Mouse (Mus musculus): ENCODE measurements around the gene Stub1. TPM values are rescaled to one million over a fixed set of nuclear protein-coding genes. Genes with fewer than 3 reads are reported as not detected.
A peak's percentile ranks its signal among the peaks of the same experiment; 100 is the strongest.

The Stub1 gene
- polyA plus RNA-seq, 1 experiment from 2014 or later: 290 TPM

- Histone ChIP-seq H3K27ac (ENCODE audit: low read depth, low read length) (no peak overlapping the region), H3K36me3 (ENCODE audit: control insufficient read depth, insufficient read depth, low read length) (no peaks in the 10 kb centered on the region), H3K9me3 (ENCODE audit: control insufficient read depth, low read length) (no peaks in the 10 kb centered on the region), H3K4me2 (replicated peaks; ENCODE audit: low read depth, low read length) (no peak overlapping the region), H3K9ac (ENCODE audit: low read depth, low read length) (no peak overlapping the region), H3K4me1 (replicated peaks; ENCODE audit: control insufficient read depth, insufficient read depth, low read length) (peaks cover 14% of the 10 kb centered on the region), H3K4me3 (ENCODE audit: low read depth, low read length) (no peak overlapping the region), H3K27me3 (ENCODE audit: control insufficient read depth, insufficient read depth, low read length) (0 out of 2 replicates have a peak, but pooled peaks cover 2% of the 10 kb centered on the region)
- ATAC-seq (ENCODE audit: low FRiP score) (no peak), DNase-seq (ENCODE audit: low spot score) (no peak)
- whole genome bisulfite sequencing: 84% methylated on average over 11 of the region's 11 CpGs
Observed at GRCm38 (mm10) chr17:25865288-25865687, 32.1 kb upstream of the Stub1 start.

- 0 out of 2 replicates have a peak, but pooled peaks cover 2% of the 10 kb centered on the region for H3K27me3 ChIP-seq (ENCODE audit: control insufficient read depth, insufficient read depth, low read length)
- no peak overlapping the region for H3K27ac ChIP-seq (ENCODE audit: low read depth, low read length)
- peaks cover 16% of the 10 kb centered on the region for H3K4me1 ChIP-seq (replicated peaks; ENCODE audit: control insufficient read depth, insufficient read depth, low read length)
Observed at GRCm38 (mm10) chr17:25864311-25864710, 31.1 kb upstream of the Stub1 start.

GRCm38 (mm10) chr17:25863681-25864080, 30.5 kb upstream of the Stub1 start:
- ATAC-seq (ENCODE audit: low FRiP score) (no peak), DNase-seq (ENCODE audit: low spot score) (no peak)
- H3K4me3 ChIP-seq (ENCODE audit: low read depth, low read length): no peak overlapping the region
- no peaks in the 10 kb centered on the region for H3K36me3 ChIP-seq (ENCODE audit: control insufficient read depth, insufficient read depth, low read length)
- H3K4me1 ChIP-seq (replicated peaks; ENCODE audit: control insufficient read depth, insufficient read depth, low read length): peaks cover 16% of the 10 kb centered on the region
- H3K4me2 ChIP-seq (replicated peaks; ENCODE audit: low read depth, low read length): no peak overlapping the region
- no peak overlapping the region for H3K9ac ChIP-seq (ENCODE audit: low read depth, low read length)
- no peak overlapping the region for H3K27ac ChIP-seq (ENCODE audit: low read depth, low read length)
- WGBS: 93% methylated on average over 6 of the region's 6 CpGs
- H3K27me3 ChIP-seq (ENCODE audit: control insufficient read depth, insufficient read depth, low read length): 0 out of 2 replicates have a peak, but pooled peaks cover 2% of the 10 kb centered on the region
- H3K9me3 ChIP-seq (ENCODE audit: control insufficient read depth, low read length): no peaks in the 10 kb centered on the region

More at GRCm38 (mm10) chr17:25864311-25864710, 31.1 kb upstream of the Stub1 start:
- Histone ChIP-seq H3K4me2 (replicated peaks; ENCODE audit: low read depth, low read length) (no peak overlapping the region), H3K36me3 (ENCODE audit: control insufficient read depth, insufficient read depth, low read length) (no peaks in the 10 kb centered on the region), H3K9me3 (ENCODE audit: control insufficient read depth, low read length) (no peaks in the 10 kb centered on the region), H3K9ac (ENCODE audit: low read depth, low read length) (no peak overlapping the region), H3K4me3 (ENCODE audit: low read depth, low read length) (no peak overlapping the region)
- WGBS: 87% methylated on average over 14 of the region's 14 CpGs
- DNase-seq (ENCODE audit: low spot score) (no peak), ATAC-seq (ENCODE audit: low FRiP score) (no peak)

GRCm38 (mm10) chr17:25861704-25862612, 28.8 kb upstream of the Stub1 start:
- H3K4me1 ChIP-seq (replicated peaks; ENCODE audit: control insufficient read depth, insufficient read depth, low read length): peaks cover 8% of the 10 kb centered on the region
- H3K27me3 ChIP-seq (ENCODE audit: control insufficient read depth, insufficient read depth, low read length): no peaks in the 10 kb centered on the region
- peak overlapping the region; percentile 49 for H3K4me3 ChIP-seq (ENCODE audit: low read depth, low read length)
- WGBS: 14% methylated on average over 6 of the region's 6 CpGs
- H3K36me3 ChIP-seq (ENCODE audit: control insufficient read depth, insufficient read depth, low read length): no peaks in the 10 kb centered on the region
- H3K9ac ChIP-seq (ENCODE audit: low read depth, low read length): peak overlapping the region; percentile 80
- DNase-seq (ENCODE audit: low spot score) (no peak), ATAC-seq (ENCODE audit: low FRiP score) (no peak; the same call in 1 of the 2 replicates)
- H3K27ac ChIP-seq (ENCODE audit: low read depth, low read length): peak overlapping the region; percentile 66
- H3K9me3 ChIP-seq (ENCODE audit: control insufficient read depth, low read length): no peaks in the 10 kb centered on the region
- H3K4me2 ChIP-seq (replicated peaks; ENCODE audit: low read depth, low read length): peak overlapping the region; percentile 89

- Histone ChIP-seq H3K9me3 (ENCODE audit: control insufficient read depth, low read length) (no peaks in the 10 kb centered on the region), H3K4me1 (replicated peaks; ENCODE audit: control insufficient read depth, insufficient read depth, low read length) (peaks cover 8% of the 10 kb centered on the region), H3K9ac (ENCODE audit: low read depth, low read length) (peak within 1 kb of the TSS; percentile 80), H3K27me3 (ENCODE audit: control insufficient read depth, insufficient read depth, low read length) (no peaks in the 10 kb centered on the region), H3K4me2 (replicated peaks; ENCODE audit: low read depth, low read length) (peak within 1 kb of the TSS; percentile 89), H3K4me3 (ENCODE audit: low read depth, low read length) (peak within 1 kb of the TSS; percentile 49), H3K27ac (ENCODE audit: low read depth, low read length) (peak within 1 kb of the TSS; percentile 66), H3K36me3 (ENCODE audit: control insufficient read depth, insufficient read depth, low read length) (no peaks in the 10 kb centered on the region)
- ATAC-seq (ENCODE audit: low FRiP score) (peak; percentile 93), DNase-seq (ENCODE audit: low spot score) (peak; percentile 94)
- WGBS: 4% methylated on average over 65 of the region's 65 CpGs
Observed at GRCm38 (mm10) chr17:25860832-25861703, 27.9 kb upstream of the Stub1 start, which contains the start of gene Wdr90. Gene Wdr90, minus strand, starts transcription at chr17:25861501.

GRCm38 (mm10) chr17:25860229-25860628, 27.0 kb upstream of the Stub1 start:
- ATAC-seq (ENCODE audit: low FRiP score) (no peak), DNase-seq (ENCODE audit: low spot score) (no peak)
- Histone ChIP-seq H3K4me2 (replicated peaks; ENCODE audit: low read depth, low read length) (peak overlapping the region; percentile 89; the same call in 1 of the 2 replicates), H3K9me3 (ENCODE audit: control insufficient read depth, low read length) (no peaks in the 10 kb centered on the region), H3K4me3 (ENCODE audit: low read depth, low read length) (no peak overlapping the region), H3K4me1 (replicated peaks; ENCODE audit: control insufficient read depth, insufficient read depth, low read length) (peaks cover 8% of the 10 kb centered on the region), H3K9ac (ENCODE audit: low read depth, low read length) (peak overlapping the region; percentile 80; the same call in 1 of the 2 replicates), H3K27me3 (ENCODE audit: control insufficient read depth, insufficient read depth, low read length) (no peaks in the 10 kb centered on the region), H3K36me3 (ENCODE audit: control insufficient read depth, insufficient read depth, low read length) (no peaks in the 10 kb centered on the region), H3K27ac (ENCODE audit: low read depth, low read length) (no peak overlapping the region)
- WGBS: 93% methylated on average over 6 of the region's 6 CpGs

GRCm38 (mm10) chr17:25844396-25844901, 11.2 kb upstream of the Stub1 start, which contains the start of gene Rhot2:
Gene Rhot2, minus strand, starts transcription at chr17:25844851.
- no peaks in the 10 kb centered on the region; the same call in none of the 2 replicates for H3K4me1 ChIP-seq (replicated peaks; ENCODE audit: control insufficient read depth, insufficient read depth, low read length)
- H3K27ac ChIP-seq (ENCODE audit: low read depth, low read length): peak within 1 kb of the TSS; percentile 58; the same call in 1 of the 2 replicates
- ATAC-seq (ENCODE audit: low FRiP score): peak; percentile 92
- DNase-seq (ENCODE audit: low spot score): peak; percentile 97
- H3K27me3 ChIP-seq (ENCODE audit: control insufficient read depth, insufficient read depth, low read length): no peaks in the 10 kb centered on the region
- H3K9me3 ChIP-seq (ENCODE audit: control insufficient read depth, low read length): no peaks in the 10 kb centered on the region
- under 1% methylated on average over 20 of the region's 21 CpGs for WGBS
- peaks cover 18% of the 10 kb centered on the region for H3K36me3 ChIP-seq (ENCODE audit: control insufficient read depth, insufficient read depth, low read length)
- peak within 1 kb of the TSS; percentile 72 for H3K9ac ChIP-seq (ENCODE audit: low read depth, low read length)
- peak within 1 kb of the TSS; percentile 67 for H3K4me2 ChIP-seq (replicated peaks; ENCODE audit: low read depth, low read length)
- H3K4me3 ChIP-seq (ENCODE audit: low read depth, low read length): peak within 1 kb of the TSS; percentile 82
